Mouse (Mus musculus) T-helper 1 cell (primary cell): ENCODE measurements around the gene Maml3.

Experiments
- in situ Hi-C: fragments of 300-600 bp; cut with MboI, MseI; formaldehyde crosslinking; loops from one replicate; pipeline ENCODE4 v1.15.1; 2025; ENCODE audit warnings: high pct_unique_total_duplicates

Gene Maml3

GRCm38 (mm10) chr3:51753262-51753661 lies 351.6 kb downstream of the Maml3 start:
- in situ Hi-C loops = no loop called here

- in situ Hi-C loops = no loop called here
Measured at GRCm38 (mm10) chr3:51751440-51751839, 353.4 kb downstream of the Maml3 start.

GRCm38 (mm10) chr3:51749812-51750481 lies 354.9 kb downstream of the Maml3 start:
- in situ Hi-C loops = no loop called here

- in situ Hi-C loops = no loop called here
Measured at GRCm38 (mm10) chr3:51749421-51749811, 355.5 kb downstream of the Maml3 start.

GRCm38 (mm10) chr3:51748436-51749376 lies 356.2 kb downstream of the Maml3 start:
- in situ Hi-C loops = no loop called here

GRCm38 (mm10) chr3:51746816-51747215 lies 358.1 kb downstream of the Maml3 start:
- in situ Hi-C loops = no loop called here

GRCm38 (mm10) chr3:51745162-51745561 lies 359.7 kb downstream of the Maml3 start:
- in situ Hi-C loops = no loop called here

- in situ Hi-C loops = no loop called here
Measured at GRCm38 (mm10) chr3:51744339-51744759, 360.5 kb downstream of the Maml3 start.

- in situ Hi-C loops = no loop called here
Measured at GRCm38 (mm10) chr3:51742405-51742804, 362.5 kb downstream of the Maml3 start.

- in situ Hi-C loops = no loop called here
Measured at GRCm38 (mm10) chr3:51741824-51742223, 363.1 kb downstream of the Maml3 start.

GRCm38 (mm10) chr3:51739835-51740112 lies 365.1 kb downstream of the Maml3 start:
- in situ Hi-C loops = no loop called here

GRCm38 (mm10) chr3:51739049-51739834 lies 365.6 kb downstream of the Maml3 start:
- in situ Hi-C loops = no loop called here

- in situ Hi-C loops = no loop called here
Measured at GRCm38 (mm10) chr3:51733685-51734084, 371.2 kb downstream of the Maml3 start.

- in situ Hi-C loops = no loop called here
Measured at GRCm38 (mm10) chr3:51731949-51732636, 372.8 kb downstream of the Maml3 start.

GRCm38 (mm10) chr3:51730662-51731061 lies 374.2 kb downstream of the Maml3 start:
- in situ Hi-C loops = no loop called here

- in situ Hi-C loops = no loop called here
Measured at GRCm38 (mm10) chr3:51729109-51729918, 375.6 kb downstream of the Maml3 start.

- in situ Hi-C loops = no loop called here
Measured at GRCm38 (mm10) chr3:51728456-51728855, 376.4 kb downstream of the Maml3 start.

GRCm38 (mm10) chr3:51727968-51728367 lies 376.9 kb downstream of the Maml3 start:
- in situ Hi-C loops = no loop called here

GRCm38 (mm10) chr3:51727487-51727886 lies 377.4 kb downstream of the Maml3 start:
- in situ Hi-C loops = no loop called here

- in situ Hi-C loops = no loop called here
Measured at GRCm38 (mm10) chr3:51726257-51726656, 378.6 kb downstream of the Maml3 start.

GRCm38 (mm10) chr3:51719982-51720381 lies 384.9 kb downstream of the Maml3 start:
- in situ Hi-C loops = no loop called here
